Mouse (Mus musculus): ENCODE data around the gene Mkln1. TPM values are rescaled to one million over a fixed set of nuclear protein-coding genes. Genes with fewer than 3 reads are reported as not detected.

The Mkln1 gene
- polyA plus RNA-seq, 2 experiments: 39.4 to 133 TPM

GRCm38 (mm10) chr6:31367947-31368346, 30.6 kb upstream of the Mkln1 start:
- Histone ChIP-seq H3K9ac (replicated peaks) (no peak overlapping the region), H3K36me3 (replicated peaks; ENCODE audit: control insufficient read depth, insufficient read depth, low read depth) (no peaks in the 10 kb centered on the region), H3K4me2 (ENCODE audit: low read depth) (no peak overlapping the region), H3K9me3 (ENCODE audit: control insufficient read depth, low read length) (no peaks in the 10 kb centered on the region), H3K27me3 (ENCODE audit: control insufficient read depth, insufficient read depth, low read length) (no peaks in the 10 kb centered on the region), H3K4me3 (ENCODE audit: insufficient read depth in 1 of 2, low read depth in 2 of 2, low read length in 2 of 2) (no peak overlapping the region), H3K4me1 (replicated peaks; ENCODE audit: control insufficient read depth in 2 of 2, insufficient read depth in 2 of 2, low read length in 1 of 2) (no peaks in the 10 kb centered on the region), H3K27ac (no peak overlapping the region)
- 64% methylated on average over 10 of the region's 10 CpGs for WGBS (ENCODE audit: insufficient replicate concordance)
- DNase-seq (ENCODE audit: low read depth in 3 of 3, low spot score in 3 of 3) (no peak), ATAC-seq (ENCODE audit: insufficient read depth) (no peak)
- TF ChIP-seq CTCF (IDR thresholded peaks at IDR 0.05; ENCODE audit: low read depth) (no peak), EP300 (IDR thresholded peaks at IDR 0.05; ENCODE audit: low read depth) (no peak)

- Histone ChIP-seq H3K4me3 (ENCODE audit: insufficient read depth in 1 of 2, low read depth in 2 of 2, low read length in 2 of 2) (no peak overlapping the region), H3K9me3 (ENCODE audit: control insufficient read depth, low read length) (no peaks in the 10 kb centered on the region), H3K27me3 (ENCODE audit: control insufficient read depth, insufficient read depth, low read length) (no peaks in the 10 kb centered on the region), H3K9ac (replicated peaks) (no peak overlapping the region), H3K4me1 (replicated peaks; ENCODE audit: control insufficient read depth in 2 of 2, insufficient read depth in 2 of 2, low read length in 1 of 2) (no peaks in the 10 kb centered on the region), H3K27ac (no peak overlapping the region), H3K36me3 (replicated peaks; ENCODE audit: control insufficient read depth, insufficient read depth, low read depth) (no peaks in the 10 kb centered on the region), H3K4me2 (ENCODE audit: low read depth) (no peak overlapping the region)
- TF ChIP-seq CTCF (IDR thresholded peaks at IDR 0.05; ENCODE audit: low read depth) (0 out of 2 replicates have a peak, but pooled peaks have one; percentile 16), EP300 (IDR thresholded peaks at IDR 0.05; ENCODE audit: low read depth) (no peak)
- DNase-seq (ENCODE audit: low read depth in 3 of 3, low spot score in 3 of 3): no peak
- ATAC-seq (ENCODE audit: insufficient read depth): no peak
- WGBS (ENCODE audit: insufficient replicate concordance): 25% methylated on average over 1 of the region's 1 CpGs
Measured at GRCm38 (mm10) chr6:31368559-31368958, 30.0 kb upstream of the Mkln1 start.

DNA sequence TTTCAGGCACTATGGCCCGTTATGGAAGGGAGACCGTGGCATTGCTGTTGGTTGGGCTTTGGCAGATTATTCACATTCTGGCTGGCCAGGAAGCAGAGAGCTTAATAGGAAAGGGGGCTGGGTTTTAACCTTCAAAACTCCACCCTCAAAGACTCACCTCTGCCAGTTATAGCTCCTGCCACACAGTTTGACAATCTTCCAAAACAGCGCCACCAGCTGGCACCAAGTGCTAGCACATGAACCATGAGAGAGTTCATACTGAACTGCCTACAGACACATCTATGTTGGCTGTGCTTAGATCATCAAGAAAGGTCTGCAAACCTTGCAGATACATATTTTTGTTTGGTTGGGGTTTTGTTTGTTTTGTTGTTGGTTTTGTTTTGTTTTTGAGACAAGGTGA, 28.7 kb upstream of the Mkln1 start:
- Histone ChIP-seq H3K27ac (no peak overlapping the region), H3K9ac (replicated peaks) (no peak overlapping the region), H3K27me3 (ENCODE audit: control insufficient read depth, insufficient read depth, low read length) (no peaks in the 10 kb centered on the region), H3K4me2 (ENCODE audit: low read depth) (no peak overlapping the region), H3K4me3 (ENCODE audit: insufficient read depth in 1 of 2, low read depth in 2 of 2, low read length in 2 of 2) (no peak overlapping the region), H3K9me3 (ENCODE audit: control insufficient read depth, low read length) (no peaks in the 10 kb centered on the region), H3K4me1 (replicated peaks; ENCODE audit: control insufficient read depth in 2 of 2, insufficient read depth in 2 of 2, low read length in 1 of 2) (no peaks in the 10 kb centered on the region), H3K36me3 (replicated peaks; ENCODE audit: control insufficient read depth, insufficient read depth, low read depth) (no peaks in the 10 kb centered on the region)
- TF ChIP-seq EP300 (IDR thresholded peaks at IDR 0.05; ENCODE audit: low read depth) (no peak), CTCF (IDR thresholded peaks at IDR 0.05; ENCODE audit: low read depth) (peak; percentile 41)
- no peak for DNase-seq (ENCODE audit: low read depth in 3 of 3, low spot score in 3 of 3)
- ATAC-seq (ENCODE audit: insufficient read depth): no peak
- 66% methylated on average over 3 of the region's 3 CpGs for WGBS (ENCODE audit: insufficient replicate concordance)

DNA sequence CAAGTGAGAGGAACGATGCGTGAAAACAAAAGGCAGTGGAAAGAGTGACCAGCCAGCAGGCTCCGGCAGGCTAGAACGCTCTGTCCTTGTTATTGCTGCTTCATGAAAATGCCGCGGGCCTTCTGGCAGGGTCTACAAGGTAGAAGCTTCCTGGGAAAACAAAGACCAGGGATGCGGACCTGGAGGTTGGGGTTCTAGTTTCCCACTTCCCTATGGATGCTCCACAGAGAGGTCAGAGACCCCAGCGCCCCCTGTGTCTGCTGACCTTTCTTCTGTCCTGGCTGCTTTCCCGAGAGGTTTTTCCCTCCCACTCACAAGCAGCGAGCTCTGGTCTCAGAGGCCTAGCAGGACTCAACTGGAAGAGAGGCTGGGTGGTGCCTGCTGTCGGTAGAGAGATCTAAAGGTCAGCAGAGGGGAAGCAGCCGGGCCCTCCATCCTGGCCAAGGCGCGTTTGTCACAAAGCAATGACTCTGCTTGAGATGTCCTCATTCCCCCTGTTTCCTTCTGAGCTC, 27.9 kb upstream of the Mkln1 start:
- WGBS (ENCODE audit: insufficient replicate concordance): 53% methylated on average over 14 of the region's 14 CpGs

DNA sequence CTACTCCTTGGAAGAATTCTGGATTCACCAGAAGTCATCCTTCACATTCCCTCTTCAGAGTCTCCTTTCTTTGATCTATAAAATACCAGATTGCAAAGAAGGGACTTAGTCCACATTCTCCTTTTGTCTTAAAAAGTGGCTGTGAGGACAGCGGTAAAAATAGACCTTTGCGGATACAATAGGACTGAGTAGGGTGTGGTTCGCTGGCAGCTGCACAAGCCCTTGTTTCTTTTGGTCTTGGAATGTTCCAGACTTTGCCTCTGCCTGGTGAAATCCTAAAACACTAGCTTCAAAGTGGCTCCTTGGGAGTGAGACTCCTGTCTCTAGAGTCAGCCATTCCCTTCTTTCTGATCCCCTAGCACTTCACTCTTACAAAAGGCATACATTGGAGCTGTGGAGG, 27.4 kb upstream of the Mkln1 start:
- DNase-seq (ENCODE audit: low read depth in 3 of 3, low spot score in 3 of 3): no peak
- no peaks in the 10 kb centered on the region for H3K9me3 ChIP-seq (ENCODE audit: control insufficient read depth, low read length)
- no peak overlapping the region for H3K27ac ChIP-seq
- no peak overlapping the region for H3K4me2 ChIP-seq (ENCODE audit: low read depth)
- 73% methylated on average over 3 of the region's 3 CpGs for WGBS (ENCODE audit: insufficient replicate concordance)
- no peak for ATAC-seq (ENCODE audit: insufficient read depth)
- no peaks in the 10 kb centered on the region for H3K27me3 ChIP-seq (ENCODE audit: control insufficient read depth, insufficient read depth, low read length)
- H3K9ac ChIP-seq (replicated peaks): no peak overlapping the region
- H3K4me3 ChIP-seq (ENCODE audit: insufficient read depth in 1 of 2, low read depth in 2 of 2, low read length in 2 of 2): no peak overlapping the region
- no peaks in the 10 kb centered on the region for H3K36me3 ChIP-seq (replicated peaks; ENCODE audit: control insufficient read depth, insufficient read depth, low read depth)
- TF ChIP-seq EP300 (IDR thresholded peaks at IDR 0.05; ENCODE audit: low read depth) (no peak), CTCF (IDR thresholded peaks at IDR 0.05; ENCODE audit: low read depth) (no peak)
- H3K4me1 ChIP-seq (replicated peaks; ENCODE audit: control insufficient read depth in 2 of 2, insufficient read depth in 2 of 2, low read length in 1 of 2): no peaks in the 10 kb centered on the region

More for the DNA sequence above, 27.9 kb upstream of the Mkln1 start:
- no peak for ATAC-seq (ENCODE audit: insufficient read depth)
- no peak overlapping the region for H3K9ac ChIP-seq (replicated peaks)
- no peaks in the 10 kb centered on the region for H3K27me3 ChIP-seq (ENCODE audit: control insufficient read depth, insufficient read depth, low read length)
- TF ChIP-seq CTCF (IDR thresholded peaks at IDR 0.05; ENCODE audit: low read depth) (no peak), EP300 (IDR thresholded peaks at IDR 0.05; ENCODE audit: low read depth) (no peak)
- no peak overlapping the region for H3K27ac ChIP-seq
- H3K36me3 ChIP-seq (replicated peaks; ENCODE audit: control insufficient read depth, insufficient read depth, low read depth): no peaks in the 10 kb centered on the region
- no peak for DNase-seq (ENCODE audit: low read depth in 3 of 3, low spot score in 3 of 3)
- no peaks in the 10 kb centered on the region for H3K4me1 ChIP-seq (replicated peaks; ENCODE audit: control insufficient read depth in 2 of 2, insufficient read depth in 2 of 2, low read length in 1 of 2)
- H3K4me3 ChIP-seq (ENCODE audit: insufficient read depth in 1 of 2, low read depth in 2 of 2, low read length in 2 of 2): no peak overlapping the region
- H3K4me2 ChIP-seq (ENCODE audit: low read depth): no peak overlapping the region
- H3K9me3 ChIP-seq (ENCODE audit: control insufficient read depth, low read length): no peaks in the 10 kb centered on the region

Data from liver, embryonic 14.5 days (tissue).